Mouse (Mus musculus) retina, postnatal 7 days (tissue): ENCODE measurements around the gene Rad51b.

Experiments
- DNase-seq: peaks from one replicate; pipeline ENCODE4 v3.0.0-alpha.2; 2012; ENCODE audit warnings: low read depth, low spot score

Rad51b gene

DNA sequence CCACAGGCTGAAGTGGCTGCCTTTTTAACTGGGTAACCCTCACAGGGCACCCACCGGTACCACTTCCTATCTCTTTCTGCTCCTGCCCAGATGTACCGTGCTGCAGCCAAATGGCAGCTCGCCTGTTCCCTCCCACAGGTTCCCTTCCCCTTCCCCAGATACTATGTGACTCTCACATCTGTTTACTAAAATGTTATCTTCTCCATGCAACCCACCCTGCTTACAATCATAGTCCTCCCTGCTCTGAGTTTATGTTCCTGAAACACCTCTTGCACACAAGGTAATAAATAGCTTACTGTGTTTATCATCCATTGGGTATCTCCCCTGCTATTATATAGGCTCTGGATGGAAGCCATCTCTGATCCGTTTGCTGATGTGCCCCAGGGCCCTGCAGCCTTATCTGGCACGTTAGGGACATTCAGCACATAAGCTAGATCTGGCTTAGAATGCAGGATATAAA lies 530.2 kb downstream of the Rad51b start:
- DNase-seq: no peak

DNA sequence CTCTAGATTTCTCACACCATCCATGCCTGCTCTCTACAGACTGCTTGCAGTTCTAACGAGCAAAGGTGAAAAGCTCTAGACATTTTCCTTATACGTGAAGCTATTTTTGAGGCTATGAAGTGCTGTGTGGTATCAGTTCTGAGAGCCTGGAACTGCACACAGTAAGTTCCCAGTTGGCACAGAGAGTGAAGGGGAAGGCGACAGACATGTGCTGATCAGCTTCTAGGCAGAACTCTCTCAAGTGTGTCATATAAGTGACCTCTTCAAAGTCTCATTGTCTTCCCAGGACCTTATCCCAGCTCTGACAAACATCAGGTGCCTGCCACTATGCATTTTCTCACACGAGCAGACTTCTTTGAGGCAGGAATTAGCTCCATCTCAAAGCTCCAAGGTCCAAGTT lies 530.7 kb downstream of the Rad51b start:
- DNase-seq: no peak

- DNase-seq: no peak
These were observed 533.6 kb downstream of the Rad51b start for GRCm38 (mm10) chr12:79830686-79831085.

DNA sequence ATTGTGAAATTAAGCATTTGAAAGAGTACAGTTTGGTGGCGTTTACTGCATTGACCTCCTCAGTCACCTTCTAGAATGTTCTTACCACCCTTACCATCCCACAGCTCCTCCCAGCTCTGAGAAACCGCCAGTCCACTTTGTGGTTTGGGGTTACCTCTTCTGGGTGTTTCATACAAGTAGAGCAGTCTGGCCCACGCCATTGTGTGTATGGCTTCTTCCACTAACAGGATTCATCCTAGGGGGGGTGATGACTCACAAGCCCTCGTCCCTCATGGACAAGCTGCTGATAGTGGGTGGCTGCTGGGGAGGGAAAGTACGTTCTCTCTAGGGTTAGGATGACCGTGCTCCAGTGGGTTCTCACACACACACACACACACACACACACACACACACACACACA lies 535.5 kb downstream of the Rad51b start:
- DNase-seq: no peak

GRCm38 (mm10) chr12:79835521-79835920 lies 538.4 kb downstream of the Rad51b start:
- no peak for DNase-seq

- no peak for DNase-seq
These were observed 541.3 kb downstream of the Rad51b start for GRCm38 (mm10) chr12:79838181-79838961.

DNA sequence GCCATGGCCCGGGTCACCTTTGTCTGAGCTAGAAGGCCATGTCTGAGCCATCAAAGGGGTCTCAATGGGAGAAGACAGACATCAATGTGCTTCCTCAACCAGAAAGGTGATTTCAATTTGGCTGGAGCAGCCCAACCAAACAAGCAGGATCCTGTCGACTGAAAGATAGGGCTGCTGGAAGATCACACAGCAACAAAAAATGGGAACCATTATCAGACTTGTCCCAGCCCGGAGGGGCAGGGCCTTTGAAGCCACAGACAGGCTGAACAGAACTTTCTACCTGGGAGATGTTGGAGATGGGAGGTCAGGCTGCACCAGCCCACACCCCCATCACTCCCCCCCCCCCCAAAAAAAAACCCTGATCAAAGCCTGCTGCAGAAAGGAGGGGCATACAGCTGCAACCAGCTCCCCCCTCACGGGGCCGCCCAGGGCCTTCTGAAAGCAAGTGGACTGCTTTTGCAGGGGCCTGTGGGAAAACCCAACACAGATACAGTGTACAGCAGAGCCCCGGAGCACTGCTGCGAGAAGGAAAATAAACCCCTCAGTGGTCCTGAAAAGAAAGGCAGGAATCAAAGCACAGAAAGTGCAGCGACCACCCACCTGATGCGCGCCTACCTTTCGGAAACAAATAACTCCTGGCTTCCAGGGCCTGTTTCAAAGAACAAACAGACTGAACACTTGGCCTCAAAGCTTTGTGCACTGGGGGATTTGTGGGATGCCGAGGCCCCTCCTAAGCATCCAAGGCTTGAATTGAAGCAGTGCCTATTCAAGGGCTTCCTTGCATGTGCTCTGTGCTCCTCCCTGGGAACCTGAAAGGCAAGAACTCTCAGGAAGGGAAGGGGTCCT lies 542.2 kb downstream of the Rad51b start:
- no peak for DNase-seq

DNA sequence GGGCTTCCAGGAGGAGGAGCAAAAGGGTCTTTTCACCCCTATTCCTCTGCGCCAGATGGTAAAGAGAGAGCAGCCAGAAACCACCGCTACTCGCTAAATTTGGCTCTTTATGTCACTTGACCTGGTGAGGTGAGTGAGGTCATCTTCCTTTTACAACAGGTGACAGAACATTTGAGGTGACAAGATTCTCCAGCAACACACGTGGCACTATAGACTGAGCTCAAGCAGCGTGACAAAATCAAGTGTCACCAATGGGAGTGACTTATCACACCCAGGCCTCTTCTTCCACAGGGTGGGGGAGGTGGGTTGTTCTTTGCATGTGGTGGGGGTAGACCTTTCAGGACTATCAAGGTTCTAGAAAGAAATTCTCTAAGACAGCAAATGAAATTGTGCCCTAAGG lies 543.4 kb downstream of the Rad51b start:
- DNase-seq: no peak

DNA sequence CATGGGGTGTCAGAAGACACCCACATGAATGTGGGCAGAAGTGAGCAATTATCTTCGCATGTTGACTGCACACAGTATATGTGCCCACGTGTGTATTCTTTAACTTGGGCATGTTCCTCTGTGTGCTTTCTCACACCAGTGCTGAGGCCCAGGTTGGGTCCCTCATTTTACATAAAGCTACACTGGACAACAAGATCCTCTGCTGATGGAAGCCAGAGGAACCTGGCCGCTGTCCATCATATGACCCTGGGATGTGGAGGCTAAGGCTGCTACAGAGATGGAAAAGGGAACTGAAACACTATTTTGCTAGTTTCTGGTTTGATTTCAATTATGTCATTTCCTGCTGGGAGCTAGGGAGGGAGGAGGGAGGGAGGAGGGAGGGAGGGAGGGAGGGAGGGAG lies 544.2 kb downstream of the Rad51b start:
- DNase-seq: no peak

GRCm38 (mm10) chr12:79842319-79842718 lies 545.2 kb downstream of the Rad51b start:
- no peak for DNase-seq

DNA sequence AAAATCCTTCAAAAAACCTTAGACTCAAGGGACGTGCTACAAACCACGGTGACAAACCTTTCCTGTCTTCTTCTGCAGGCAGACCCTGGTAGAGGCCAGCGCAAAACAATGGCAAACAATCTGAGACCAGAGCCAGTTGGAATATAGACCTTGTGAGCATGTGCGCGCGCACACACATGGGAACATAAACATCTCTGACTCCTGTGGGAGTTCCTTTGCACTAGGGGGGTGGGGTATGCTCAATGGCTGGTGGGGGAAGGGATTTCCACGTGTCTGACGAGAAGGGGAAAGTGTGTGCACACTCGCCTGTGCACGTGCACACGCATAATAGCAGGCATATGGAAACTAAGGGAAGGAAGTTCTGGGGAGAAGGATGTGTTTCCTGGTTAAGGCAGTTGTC lies 545.9 kb downstream of the Rad51b start:
- DNase-seq: no peak

GRCm38 (mm10) chr12:79843496-79843895 lies 546.4 kb downstream of the Rad51b start:
- DNase-seq: no peak

GRCm38 (mm10) chr12:79846247-79847151 lies 549.4 kb downstream of the Rad51b start:
- DNase-seq: no peak

DNA sequence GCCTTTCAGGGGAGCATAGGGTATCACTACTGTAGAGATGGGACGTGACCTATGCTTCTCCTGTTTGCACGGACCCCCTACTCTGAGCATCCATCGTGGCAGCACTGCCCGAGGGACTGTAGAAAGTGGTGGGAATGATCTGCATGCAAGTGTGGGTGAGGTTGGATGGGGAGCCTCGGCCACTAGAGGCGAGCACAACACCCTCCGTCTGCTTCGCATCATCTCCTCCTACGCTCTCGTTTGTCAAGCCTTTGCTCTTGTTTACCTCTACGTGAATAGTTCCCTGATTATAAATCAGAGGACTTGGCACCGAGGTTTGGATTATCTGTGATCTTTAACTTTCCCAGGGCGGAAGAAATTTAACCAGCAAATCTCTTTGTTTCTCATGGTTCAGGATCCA lies 551.5 kb downstream of the Rad51b start:
- DNase-seq: no peak

GRCm38 (mm10) chr12:79850021-79850420 lies 552.9 kb downstream of the Rad51b start:
- no peak for DNase-seq

DNA sequence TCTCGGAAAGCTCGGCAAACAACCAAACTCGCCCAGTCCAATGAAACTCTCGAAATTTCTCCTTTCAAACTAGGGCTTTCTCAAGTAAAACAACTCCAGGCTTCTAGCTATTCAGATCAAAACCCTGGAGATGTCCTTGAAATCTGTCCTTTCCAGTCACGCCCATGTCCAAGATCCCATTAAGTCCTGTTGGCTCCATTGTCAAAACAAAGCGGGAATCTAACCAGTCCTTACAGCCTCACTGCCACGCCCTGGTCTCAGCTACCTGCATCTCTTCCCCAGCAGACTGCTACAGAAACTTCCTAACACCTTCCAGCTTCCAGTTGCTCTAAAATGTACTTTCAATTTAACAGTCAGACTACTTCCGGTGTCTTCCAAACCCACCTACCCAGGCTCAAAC lies 554.8 kb downstream of the Rad51b start:
- no peak for DNase-seq

- DNase-seq: no peak
These were observed 555.5 kb downstream of the Rad51b start for GRCm38 (mm10) chr12:79852606-79853005.

GRCm38 (mm10) chr12:79853901-79854490 lies 556.9 kb downstream of the Rad51b start:
- no peak for DNase-seq

- DNase-seq: no peak
These were observed 557.4 kb downstream of the Rad51b start for GRCm38 (mm10) chr12:79854507-79854906.

DNA sequence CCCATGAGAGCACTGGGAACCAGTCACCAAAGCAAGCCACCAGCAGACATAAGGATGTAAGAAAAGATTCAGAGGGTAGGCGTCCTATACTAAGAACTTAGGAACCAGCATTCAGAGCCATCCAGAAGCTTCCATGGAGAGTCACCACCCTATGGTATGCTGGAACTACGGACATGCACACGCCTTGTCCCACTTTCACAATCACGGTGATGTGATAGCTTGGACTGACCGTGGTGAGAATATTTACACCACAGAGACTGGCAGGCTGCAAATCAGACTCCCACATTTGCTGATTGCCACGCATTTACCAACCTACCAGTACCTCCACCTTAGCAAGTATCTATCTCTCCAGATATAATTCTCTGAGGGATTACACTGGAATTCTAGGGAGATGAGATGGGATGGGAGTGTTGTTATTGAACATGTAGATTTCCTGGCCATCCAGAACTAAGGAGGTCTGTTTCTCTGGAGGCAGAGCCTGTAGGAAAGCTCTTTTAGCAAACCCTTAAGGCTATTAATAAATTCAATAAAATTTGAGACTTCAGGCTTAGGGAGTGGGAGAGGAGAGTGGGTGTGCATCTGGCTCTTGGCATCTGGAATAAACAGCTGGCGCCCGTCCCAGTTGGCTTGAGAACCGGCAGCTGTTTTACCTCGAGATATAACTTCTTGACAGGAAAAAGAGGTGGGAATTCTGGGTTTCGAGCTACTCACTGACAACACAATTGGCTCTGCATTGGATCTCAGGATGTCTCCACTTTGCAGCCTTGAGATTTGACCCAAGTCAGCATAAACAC lies 559.2 kb downstream of the Rad51b start:
- DNase-seq: no peak

DNA sequence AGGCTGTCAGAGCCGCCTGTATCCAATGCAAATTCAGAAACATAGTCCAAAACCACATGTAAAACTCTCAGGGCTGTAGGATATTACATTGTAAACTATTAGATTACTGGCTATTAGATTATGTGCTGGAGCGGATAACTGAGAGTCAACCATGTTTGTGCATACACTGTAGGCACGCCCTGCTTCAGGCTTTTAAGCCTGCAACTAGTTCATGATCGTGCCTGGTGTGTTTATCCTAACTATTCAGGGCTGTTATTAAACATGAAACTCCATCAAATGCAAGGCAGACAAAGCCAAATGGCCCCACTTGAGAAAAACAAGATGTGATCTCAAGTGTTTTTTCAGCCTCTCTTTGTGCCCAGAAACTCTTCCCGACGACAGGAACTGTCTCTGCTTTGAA lies 560.6 kb downstream of the Rad51b start:
- DNase-seq: no peak
